Mouse (Mus musculus): ENCODE data around the gene Rmdn2.

DNA sequence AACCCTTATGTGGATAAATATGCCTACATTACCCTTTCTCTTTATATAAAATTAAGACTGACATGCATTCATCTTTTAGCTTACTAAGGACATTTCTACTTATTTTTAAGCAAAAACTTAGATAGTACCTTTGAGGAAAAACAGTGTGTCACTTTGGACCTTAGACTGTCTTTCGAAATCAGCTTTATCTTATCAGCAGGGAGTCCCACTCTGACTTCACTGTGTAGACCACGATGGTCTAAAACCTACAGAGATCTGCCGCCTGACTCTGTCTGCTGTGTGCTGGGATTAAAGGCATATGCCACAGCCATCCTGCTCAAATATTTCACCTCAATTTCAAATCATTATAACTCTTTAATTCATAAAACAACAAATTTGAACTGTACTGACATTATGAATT is 46.8 kb downstream of the Rmdn2 start:
- TF ChIP-seq CTCF (IDR thresholded peaks at IDR 0.05; ENCODE audit: low read depth, low read length), result no peak
- TF ChIP-seq POLR2A (IDR thresholded peaks at IDR 0.05; ENCODE audit: borderline replicate concordance, low read depth, low read length), result no peak

Measured in bone marrow macrophage, adult 2 months (primary cell).